Mouse (Mus musculus): ENCODE results near the gene Ap2m1. TPM values are rescaled to one million over a fixed set of nuclear protein-coding genes. Genes with fewer than 3 reads are reported as not detected.

Ap2m1 gene
- polyA plus RNA-seq, 1 experiment from 2014 or later, result 1,214 TPM

GRCm38 (mm10) chr16:20517701-20518374 lies 17.4 kb upstream of the Ap2m1 start:
- peak overlapping the region; percentile 92 for H3K4me2 ChIP-seq (replicated peaks)
- peak overlapping the region; percentile 89 for H3K27ac ChIP-seq
- peak; percentile 58; the same call in 1 of the 2 replicates for ATAC-seq (ENCODE audit: low FRiP score)
- peak overlapping the region; percentile 99 for H3K9ac ChIP-seq
- no peaks in the 10 kb centered on the region for H3K27me3 ChIP-seq (ENCODE audit: control insufficient read depth, insufficient read depth, low read length)
- peak overlapping the region; percentile 94 for H3K4me3 ChIP-seq (replicated peaks; ENCODE audit: low read length)
- under 1% methylated on average over 6 of the region's 6 CpGs for WGBS
- DNase-seq (ENCODE audit: low spot score), result no peak
- H3K4me1 ChIP-seq (replicated peaks; ENCODE audit: control insufficient read depth, insufficient read depth, low read length), result peaks cover 27% of the 10 kb centered on the region; the same call in 1 of the 2 replicates
- no peaks in the 10 kb centered on the region for H3K9me3 ChIP-seq (ENCODE audit: control insufficient read depth, low read length)
- peaks cover 21% of the 10 kb centered on the region for H3K36me3 ChIP-seq (replicated peaks; ENCODE audit: control insufficient read depth, insufficient read depth)

- H3K27me3 ChIP-seq (ENCODE audit: control insufficient read depth, insufficient read depth, low read length), result no peaks in the 10 kb centered on the region
- H3K9me3 ChIP-seq (ENCODE audit: control insufficient read depth, low read length), result no peaks in the 10 kb centered on the region
- peaks cover 81% of the 10 kb centered on the region for H3K36me3 ChIP-seq (replicated peaks; ENCODE audit: control insufficient read depth, insufficient read depth)
- 84% methylated on average over 10 of the region's 10 CpGs for WGBS
- ATAC-seq (ENCODE audit: low FRiP score) (no peak), DNase-seq (ENCODE audit: low spot score) (no peak)
- no peak overlapping the region for H3K4me2 ChIP-seq (replicated peaks)
- H3K27ac ChIP-seq, result no peak overlapping the region
- no peak overlapping the region for H3K4me3 ChIP-seq (replicated peaks; ENCODE audit: low read length)
- H3K9ac ChIP-seq, result no peak overlapping the region
- peaks cover 10% of the 10 kb centered on the region; the same call in 1 of the 2 replicates for H3K4me1 ChIP-seq (replicated peaks; ENCODE audit: control insufficient read depth, insufficient read depth, low read length)
Observed at GRCm38 (mm10) chr16:20523886-20524285, 11.4 kb upstream of the Ap2m1 start.

GRCm38 (mm10) chr16:20528779-20529178 lies 6.5 kb upstream of the Ap2m1 start:
- H3K9ac ChIP-seq, result no peak overlapping the region
- no peaks in the 10 kb centered on the region for H3K27me3 ChIP-seq (ENCODE audit: control insufficient read depth, insufficient read depth, low read length)

GRCm38 (mm10) chr16:20529375-20529774 lies 5.9 kb upstream of the Ap2m1 start:
- DNase-seq (ENCODE audit: low spot score) (no peak), ATAC-seq (ENCODE audit: low FRiP score) (no peak)

More at GRCm38 (mm10) chr16:20528779-20529178, 6.5 kb upstream of the Ap2m1 start:
- Histone ChIP-seq H3K9me3 (ENCODE audit: control insufficient read depth, low read length) (no peaks in the 10 kb centered on the region), H3K4me1 (replicated peaks; ENCODE audit: control insufficient read depth, insufficient read depth, low read length) (no peaks in the 10 kb centered on the region), H3K4me2 (replicated peaks) (no peak overlapping the region), H3K36me3 (replicated peaks; ENCODE audit: control insufficient read depth, insufficient read depth) (peaks cover 99% of the 10 kb centered on the region), H3K4me3 (replicated peaks; ENCODE audit: low read length) (no peak overlapping the region), H3K27ac (no peak overlapping the region)
- ATAC-seq (ENCODE audit: low FRiP score), result no peak
- WGBS, result 94% methylated on average over 5 of the region's 5 CpGs
- DNase-seq (ENCODE audit: low spot score), result no peak

GRCm38 (mm10) chr16:20530941-20531340 lies 4.3 kb upstream of the Ap2m1 start:
- Histone ChIP-seq H3K4me3 (replicated peaks; ENCODE audit: low read length) (no peak overlapping the region), H3K27me3 (ENCODE audit: control insufficient read depth, insufficient read depth, low read length) (no peaks in the 10 kb centered on the region), H3K9me3 (ENCODE audit: control insufficient read depth, low read length) (no peaks in the 10 kb centered on the region), H3K27ac (no peak overlapping the region), H3K4me2 (replicated peaks) (no peak overlapping the region), H3K36me3 (replicated peaks; ENCODE audit: control insufficient read depth, insufficient read depth) (peaks cover 77% of the 10 kb centered on the region), H3K4me1 (replicated peaks; ENCODE audit: control insufficient read depth, insufficient read depth, low read length) (no peaks in the 10 kb centered on the region), H3K9ac (no peak overlapping the region)
- no peak for DNase-seq (ENCODE audit: low spot score)
- ATAC-seq (ENCODE audit: low FRiP score), result no peak
- WGBS, result 98% methylated on average over 20 of the region's 20 CpGs

More at GRCm38 (mm10) chr16:20529375-20529774, 5.9 kb upstream of the Ap2m1 start:
- Histone ChIP-seq H3K4me2 (replicated peaks) (no peak overlapping the region), H3K27ac (no peak overlapping the region), H3K36me3 (replicated peaks; ENCODE audit: control insufficient read depth, insufficient read depth) (peaks cover 93% of the 10 kb centered on the region), H3K9ac (no peak overlapping the region), H3K27me3 (ENCODE audit: control insufficient read depth, insufficient read depth, low read length) (no peaks in the 10 kb centered on the region), H3K9me3 (ENCODE audit: control insufficient read depth, low read length) (no peaks in the 10 kb centered on the region), H3K4me1 (replicated peaks; ENCODE audit: control insufficient read depth, insufficient read depth, low read length) (no peaks in the 10 kb centered on the region), H3K4me3 (replicated peaks; ENCODE audit: low read length) (no peak overlapping the region)
- 50% methylated on average over 1 of the region's 1 CpGs for WGBS

GRCm38 (mm10) chr16:20534617-20535295 lies 522 bp upstream of the Ap2m1 start:
- H3K36me3 ChIP-seq (replicated peaks; ENCODE audit: control insufficient read depth, insufficient read depth), result peaks cover 61% of the 10 kb centered on the region
- 51% methylated on average over 10 of the region's 10 CpGs for WGBS

GRCm38 (mm10) chr16:20536081-20536665 lies 895 bp downstream of the Ap2m1 start:
- ATAC-seq (ENCODE audit: low FRiP score) (no peak), DNase-seq (ENCODE audit: low spot score) (no peak)
- Histone ChIP-seq H3K27ac (peak overlapping the region; percentile 87), H3K9ac (peak overlapping the region; percentile 96), H3K4me1 (replicated peaks; ENCODE audit: control insufficient read depth, insufficient read depth, low read length) (peaks cover 27% of the 10 kb centered on the region), H3K4me2 (replicated peaks) (peak overlapping the region; percentile 88), H3K4me3 (replicated peaks; ENCODE audit: low read length) (peak overlapping the region; percentile 88), H3K27me3 (ENCODE audit: control insufficient read depth, insufficient read depth, low read length) (no peaks in the 10 kb centered on the region), H3K36me3 (replicated peaks; ENCODE audit: control insufficient read depth, insufficient read depth) (peaks cover 61% of the 10 kb centered on the region), H3K9me3 (ENCODE audit: control insufficient read depth, low read length) (no peaks in the 10 kb centered on the region)
- WGBS, result 36% methylated on average over 9 of the region's 9 CpGs

More at GRCm38 (mm10) chr16:20534617-20535295, 522 bp upstream of the Ap2m1 start:
- DNase-seq (ENCODE audit: low spot score) (no peak), ATAC-seq (ENCODE audit: low FRiP score) (no peak)
- H3K4me3 ChIP-seq (replicated peaks; ENCODE audit: low read length), result no peak overlapping the region; the same call in 1 of the 2 replicates
- no peaks in the 10 kb centered on the region for H3K9me3 ChIP-seq (ENCODE audit: control insufficient read depth, low read length)
- peaks cover 27% of the 10 kb centered on the region for H3K4me1 ChIP-seq (replicated peaks; ENCODE audit: control insufficient read depth, insufficient read depth, low read length)
- H3K4me2 ChIP-seq (replicated peaks), result 0 out of 2 replicates have a peak overlapping the region, but pooled peaks have one; percentile 16
- no peak overlapping the region for H3K9ac ChIP-seq
- H3K27ac ChIP-seq, result no peak overlapping the region
- no peaks in the 10 kb centered on the region for H3K27me3 ChIP-seq (ENCODE audit: control insufficient read depth, insufficient read depth, low read length)

- H3K9me3 ChIP-seq (ENCODE audit: control insufficient read depth, low read length), result no peaks in the 10 kb centered on the region
- DNase-seq (ENCODE audit: low spot score), result no peak
- ATAC-seq (ENCODE audit: low FRiP score), result no peak
- no peak overlapping the region; the same call in 1 of the 2 replicates for H3K27ac ChIP-seq
- peaks cover 61% of the 10 kb centered on the region for H3K36me3 ChIP-seq (replicated peaks; ENCODE audit: control insufficient read depth, insufficient read depth)
- H3K27me3 ChIP-seq (ENCODE audit: control insufficient read depth, insufficient read depth, low read length), result no peaks in the 10 kb centered on the region
- peaks cover 27% of the 10 kb centered on the region for H3K4me1 ChIP-seq (replicated peaks; ENCODE audit: control insufficient read depth, insufficient read depth, low read length)
- WGBS, result 27% methylated on average over 5 of the region's 5 CpGs
- peak overlapping the region; percentile 88 for H3K4me2 ChIP-seq (replicated peaks)
- peak overlapping the region; percentile 96 for H3K9ac ChIP-seq
- peak overlapping the region; percentile 88 for H3K4me3 ChIP-seq (replicated peaks; ENCODE audit: low read length)
Observed at GRCm38 (mm10) chr16:20537071-20537471, 1.8 kb downstream of the Ap2m1 start.
